In genomic region chr16:26732566-26732965, GRCm38 (mm10) we compare ENCODE assay signal across 16 mouse cellular contexts.
"Had no signal": no experiment of that assay in that cellular context is flagged by ENCODE, and none has a peak within 500 bp of the region (broad histone marks: within the 10 kb centered on the region; RNA-seq: fewer than 3 reads in every experiment).

No protein-coding gene starts in this region.

- H3K4me1 ChIP-seq: limb, embryonic 12.5 days; limb, embryonic 15.5 days; liver, embryonic 13.5 days had no signal

- H3K9ac ChIP-seq: limb, embryonic 12.5 days; limb, embryonic 15.5 days; liver, embryonic 13.5 days had no signal

- H3K9me3 ChIP-seq: limb, embryonic 12.5 days; limb, embryonic 15.5 days; liver, embryonic 13.5 days had no signal

- H3K4me3 ChIP-seq: limb, embryonic 12.5 days; limb, embryonic 15.5 days; liver, embryonic 13.5 days had no signal

- H3K36me3 ChIP-seq: limb, embryonic 12.5 days; limb, embryonic 15.5 days; liver, embryonic 13.5 days had no signal

- DNase-seq: kidney, adult 18-20 months; kidney, adult 9 months; kidney, postnatal 14 days; kidney, postnatal 4 days; left cerebral cortex, postnatal 4 days; liver, embryonic 13.5 days; lung, adult 2 months; lung, postnatal 14 days; lung, postnatal 4 days; right cerebral cortex, postnatal 4 days; thymus, adult 2 months; thymus, postnatal 14 days; thymus, postnatal 4 days had no signal

- H3K4me2 ChIP-seq: limb, embryonic 12.5 days; limb, embryonic 15.5 days; liver, embryonic 13.5 days had no signal

- H3K27me3 ChIP-seq: limb, embryonic 12.5 days; limb, embryonic 15.5 days; liver, embryonic 13.5 days had no signal

- H3K27ac ChIP-seq: limb, embryonic 12.5 days; limb, embryonic 15.5 days; liver, embryonic 13.5 days; stomach, postnatal 0 days had no signal
